Mouse (Mus musculus) NIH3T3 (cell line): ENCODE results near the gene Bag5.

Experiments used
- DNase-seq: peaks from one replicate; pipeline ENCODE4 v3.0.0-alpha.2; 2012; ENCODE audit warnings: low read depth

Gene Bag5

GRCm38 (mm10) chr12:111713004-111713651 lies at the start of gene Bag5, which contains the start of gene Apopt1:
Gene Bag5 (minus strand): TSS chr12:111713257.
Gene Apopt1 (plus strand): TSS chr12:111713261.
- peak; percentile 95 for DNase-seq

GRCm38 (mm10) chr12:111760306-111760908 lies 47.4 kb upstream of the Bag5 start:
- DNase-seq: peak; percentile 37

- DNase-seq: peak; percentile 59
These were observed 46.4 kb upstream of the Bag5 start for GRCm38 (mm10) chr12:111759176-111760061.

- peak; percentile 83 for DNase-seq
These were observed 45.5 kb upstream of the Bag5 start, which contains the start of gene Klc1 for GRCm38 (mm10) chr12:111758381-111759175. Gene Klc1 (plus strand): TSS chr12:111758849.

GRCm38 (mm10) chr12:111757561-111758325 lies 44.7 kb upstream of the Bag5 start:
- no peak for DNase-seq

GRCm38 (mm10) chr12:111756698-111757082 lies 43.6 kb upstream of the Bag5 start:
- peak; percentile 62 for DNase-seq

GRCm38 (mm10) chr12:111756082-111756697 lies 43.1 kb upstream of the Bag5 start:
- DNase-seq: no peak

- DNase-seq: no peak
These were observed 42.2 kb upstream of the Bag5 start for GRCm38 (mm10) chr12:111755231-111755630.

GRCm38 (mm10) chr12:111754710-111755109 lies 41.7 kb upstream of the Bag5 start:
- no peak for DNase-seq

- DNase-seq: no peak
These were observed 40.3 kb upstream of the Bag5 start for GRCm38 (mm10) chr12:111753347-111753746.

GRCm38 (mm10) chr12:111752491-111752890 lies 39.4 kb upstream of the Bag5 start:
- DNase-seq: no peak

GRCm38 (mm10) chr12:111750739-111751138 lies 37.7 kb upstream of the Bag5 start:
- no peak for DNase-seq

GRCm38 (mm10) chr12:111747421-111747820 lies 34.4 kb upstream of the Bag5 start:
- no peak for DNase-seq

- peak; percentile 74 for DNase-seq
These were observed 33.0 kb upstream of the Bag5 start for GRCm38 (mm10) chr12:111746091-111746490.

- no peak for DNase-seq
These were observed 32.2 kb upstream of the Bag5 start for GRCm38 (mm10) chr12:111745274-111745673.

- DNase-seq: no peak
These were observed 30.9 kb upstream of the Bag5 start for GRCm38 (mm10) chr12:111743981-111744423.

GRCm38 (mm10) chr12:111743419-111743818 lies 30.4 kb upstream of the Bag5 start:
- DNase-seq: peak; percentile 39

GRCm38 (mm10) chr12:111741338-111741737 lies 28.3 kb upstream of the Bag5 start:
- peak; percentile 70 for DNase-seq

- peak; percentile 75 for DNase-seq
These were observed 25.7 kb upstream of the Bag5 start for GRCm38 (mm10) chr12:111738754-111739153.

- no peak for DNase-seq
These were observed 24.3 kb upstream of the Bag5 start for GRCm38 (mm10) chr12:111737370-111737769.
